8 mouse cellular contexts compared by ENCODE assay signal in the genomic region with DNA sequence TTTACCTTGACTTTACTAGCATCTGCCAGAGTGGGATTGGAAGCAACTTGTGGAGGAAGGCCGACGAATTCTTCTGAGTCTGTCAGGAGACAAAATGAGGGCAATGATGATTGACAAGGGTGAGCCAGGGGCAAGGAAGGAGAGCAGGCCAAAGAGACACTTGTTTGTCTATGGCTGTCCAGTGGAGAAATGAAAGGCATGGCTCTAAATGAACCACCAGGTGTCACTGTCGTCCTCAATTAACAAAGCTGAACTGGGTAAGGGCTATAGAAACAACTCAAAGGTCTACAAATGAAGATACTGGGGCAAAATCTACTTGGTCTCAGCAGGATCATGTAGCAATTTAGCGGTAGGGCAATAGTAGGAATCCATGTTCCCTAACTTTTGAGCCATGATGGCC. TPM values are rescaled to one million over a fixed set of nuclear protein-coding genes. Genes with fewer than 3 reads are reported as not detected.
DNase-seq lines count a peak whose midpoint lies in the region; ATAC-seq and TF ChIP-seq lines count a peak whose summit lies in the region.

No protein-coding gene starts in this region.

- no peak overlapping the region for H3K4me3 ChIP-seq in heart, embryonic 12.5 days
- H3K4me3 ChIP-seq in CH12.LX (replicated peaks in 1 of 3; ENCODE audit: low read depth in 2 of 3, low read length in 2 of 3, poor library complexity in 1 of 3) = no peak overlapping the region
- H3K4me3 ChIP-seq in midbrain, embryonic 15.5 days = no peak overlapping the region

- H3K4me2 ChIP-seq in heart, embryonic 12.5 days = no peak overlapping the region
- H3K4me2 ChIP-seq in CH12.LX (ENCODE audit: insufficient read depth, low read depth, poor library complexity, severe bottlenecking) = no peak overlapping the region
- H3K4me2 ChIP-seq in midbrain, embryonic 15.5 days = no peak overlapping the region

- TF ChIP-seq POLR2A in CH12.LX (IDR thresholded peaks at IDR 0.05; ENCODE audit: low read depth, low read length) = no peak

- ATAC-seq in heart, embryonic 12.5 days (ENCODE audit: insufficient number of reproducible peaks, low FRiP score) = no peak
- 0 out of 2 replicates have a peak, but pooled peaks have one; percentile 45 for ATAC-seq in midbrain, embryonic 15.5 days (replicated peaks)

- no peaks in the 10 kb centered on the region for H3K79me2 ChIP-seq in CH12.LX (replicated peaks; ENCODE audit: control insufficient read depth, extremely low read depth, insufficient read depth, poor library complexity, severe bottlenecking)

- no peaks in the 10 kb centered on the region for H3K9me3 ChIP-seq in heart, embryonic 12.5 days (replicated peaks)
- H3K9me3 ChIP-seq in CH12.LX (replicated peaks; ENCODE audit: low read length) = no peaks in the 10 kb centered on the region
- no peaks in the 10 kb centered on the region for H3K9me3 ChIP-seq in midbrain, embryonic 15.5 days

- no peak overlapping the region for H3K9ac ChIP-seq in heart, embryonic 12.5 days
- H3K9ac ChIP-seq in CH12.LX (ENCODE audit: insufficient read depth, low read depth) = no peak overlapping the region
- no peak overlapping the region for H3K9ac ChIP-seq in midbrain, embryonic 15.5 days

- dilution Hi-C loops in CH12.LX (cut with MboI; ENCODE audit: extremely low pct_ligation_motif_present, extremely low pct_unique_long_range_greater_than_20kb, low sequenced_read_pairs) = no loop called here

- TF ChIP-seq EP300 in CH12.LX (IDR thresholded peaks at IDR 0.05; ENCODE audit: low read length) = no peak

- 32% methylated on average over 4 of the region's 4 CpGs for WGBS in heart, embryonic 12.5 days
- 52% methylated on average over 4 of the region's 4 CpGs for WGBS in midbrain, embryonic 15.5 days

- H3K36me3 ChIP-seq in heart, embryonic 12.5 days = no peaks in the 10 kb centered on the region
- no peaks in the 10 kb centered on the region for H3K36me3 ChIP-seq in CH12.LX (replicated peaks in 1 of 2; ENCODE audit: control insufficient read depth in 1 of 2, insufficient read depth in 1 of 2, low read length in 1 of 2)
- no peaks in the 10 kb centered on the region for H3K36me3 ChIP-seq in midbrain, embryonic 15.5 days (replicated peaks)

- H3K27ac ChIP-seq in heart, embryonic 12.5 days (ENCODE audit: poor library complexity, severe bottlenecking) = no peak overlapping the region
- no peak overlapping the region for H3K27ac ChIP-seq in CH12.LX (ENCODE audit: insufficient read depth, low read depth)
- no peak overlapping the region for H3K27ac ChIP-seq in midbrain, embryonic 15.5 days

- in situ Hi-C loops in CH12.LX (cut with MboI; ENCODE audit: low pct_ligation_motif_present, low pct_unique_long_range_greater_than_20kb, low sequenced_read_pairs) = no loop called here

- no peaks in the 10 kb centered on the region for H3K27me3 ChIP-seq in heart, embryonic 12.5 days (replicated peaks)
- H3K27me3 ChIP-seq in CH12.LX (replicated peaks) = no peaks in the 10 kb centered on the region
- H3K27me3 ChIP-seq in midbrain, embryonic 15.5 days (replicated peaks) = no peaks in the 10 kb centered on the region

- H3K4me1 ChIP-seq in heart, embryonic 12.5 days (replicated peaks) = peaks cover 9% of the 10 kb centered on the region; the same call in 1 of the 2 replicates
- peaks cover 0 to 4% of the 10 kb centered on the region in 2 experiments; a peak in 1 of 4 replicates for H3K4me1 ChIP-seq in CH12.LX (ENCODE audit: control insufficient read depth in 1 of 2, insufficient read depth in 2 of 2)
- no peaks in the 10 kb centered on the region for H3K4me1 ChIP-seq in midbrain, embryonic 15.5 days

- peak; percentile 73 for TF ChIP-seq RAD21 in CH12.LX (IDR thresholded peaks at IDR 0.05; ENCODE audit: low read depth, low read length)

- peak; percentile 53 to 80 for DNase-seq in heart, adult 18-20 months
- peak; percentile 66 for DNase-seq in CH12.LX (ENCODE audit: extremely low read depth)
- peak; percentile 71 to 75 for DNase-seq in cerebellum, postnatal 14 days
- DNase-seq in heart, postnatal 4 days = peak; percentile 74
- peak; percentile 49 for DNase-seq in layer of hippocampus, adult 9-10 months (ENCODE audit: low spot score)
- DNase-seq in yolk sac, embryonic 10.5 days (ENCODE audit: low spot score) = no peak

- TF ChIP-seq CTCF in CH12.LX (conservative IDR thresholded peaks at IDR 0.05 in 1 of 2, IDR thresholded peaks at IDR 0.05 in 1 of 2; ENCODE audit: low read depth in 2 of 2, low read length in 2 of 2) = peak; percentile 47 to 83

TF ChIP-seq in CH12.LX, 34 proteins besides CTCF, POLR2A, EP300 and RAD21:
- no peak for TF ChIP-seq MXI1 (IDR thresholded peaks at IDR 0.05; ENCODE audit: low read depth, low read length)
- no peak for TF ChIP-seq TCF12 (IDR thresholded peaks at IDR 0.05; ENCODE audit: low read depth, low read length)
- TF ChIP-seq ZC3H11A (IDR thresholded peaks at IDR 0.05; ENCODE audit: low read depth, low read length) = peak; percentile 22; the same call in 1 of the 2 replicates
- TF ChIP-seq KAT2A (IDR thresholded peaks at IDR 0.05; ENCODE audit: insufficient replicate concordance, low read length) = no peak
- TF ChIP-seq SMC3 (IDR thresholded peaks at IDR 0.05; ENCODE audit: low read depth, low read length) = peak; percentile 82
TF ChIP-seq in CH12.LX: peak in this region for 2.

RNA-seq across cellular contexts. Expression of gene Fzd4, which starts 33.4 kb away (rescaled TPM):
- total RNA-seq in heart, adult 18-20 months (2021) = 10 to 100 TPM; 32.2 to 34.5 TPM
- polyA plus RNA-seq in heart, embryonic 12.5 days (2016; fragmentation: Nextera tagmentation; extraction: Ambion mirVana) = 10.5 and 11.0 TPM in 2 replicates
- total RNA-seq in CH12.LX (2012; rRNA removed) (0.04 and 0.08 TPM in 2 replicates), CH12.LX (2014; rRNA removed) (0.04 TPM in 1 of 2 replicates, not detected in the other)
- polyA plus RNA-seq in CH12.LX (2012; ENCODE audit: insufficient read length, low read depth) = 0.10 and 0.13 TPM in 2 replicates
- 10 to 100 TPM; 43.2 TPM for total RNA-seq in heart, postnatal 4 days (2021)
- 1.6 and 1.7 TPM in 2 replicates for polyA plus RNA-seq in midbrain, embryonic 15.5 days (2015; fragmentation: Nextera tagmentation; extraction: Ambion mirVana)

RNA-seq across cellular contexts. Expression of gene Tmem135, which starts 33.6 kb away (rescaled TPM):
- total RNA-seq in heart, adult 18-20 months (2021) = 10 to 100 TPM; 34.9 to 39.4 TPM
- polyA plus RNA-seq in heart, embryonic 12.5 days (2016; fragmentation: Nextera tagmentation; extraction: Ambion mirVana) = 30.2 and 31.2 TPM in 2 replicates
- 17.6 and 18.0 TPM in 2 replicates for total RNA-seq in CH12.LX (2012; rRNA removed)
- total RNA-seq in CH12.LX (2014; rRNA removed) = 31.0 and 33.6 TPM in 2 replicates
- polyA plus RNA-seq in CH12.LX (2012; ENCODE audit: insufficient read length, low read depth) = 28.6 and 30.0 TPM in 2 replicates
- 10 to 100 TPM; 35.9 to 43.6 TPM for total RNA-seq in heart, postnatal 4 days (2021)
- 28.0 and 32.8 TPM in 2 replicates for polyA plus RNA-seq in midbrain, embryonic 15.5 days (2015; fragmentation: Nextera tagmentation; extraction: Ambion mirVana)

Comparison
In these comparisons a context has a peak if more than half of its experiments do, and no peak if none do; other contexts are left out.
1. RNA of gene Fzd4, which starts 33.4 kb away (total RNA-seq): 43.2 TPM in heart, postnatal 4 days and 32.2 to 34.5 TPM in heart, adult 18-20 months; 0.04 to 0.08 TPM in CH12.LX; every median in the first group is over 10 times any median in the second.